Mouse (Mus musculus) heart, embryonic 13.5 days (tissue): ENCODE results near the gene Frk. TPM values are rescaled to one million over a fixed set of nuclear protein-coding genes. Genes with fewer than 3 reads are reported as not detected.
"Not testable (repeated sequence)": the region's sequence is repeated elsewhere in the genome, so short reads cannot be mapped to it uniquely, and the experiment has no call there.

ENCODE experiments used
- ATAC-seq: fragments of 200-750 bp; cut with Nextera tagmentation; 2 replicates; pipeline ENCODE4 v1.8.0; 2017; ENCODE audit warnings: moderate TSS enrichment; ENCODE audit not compliant: insufficient number of reproducible peaks, low FRiP score, low TSS enrichment; ENCODE audit errors: extremely low read depth
- H3K27ac ChIP-seq: fragments of 300-500 bp; sonication (generic); replicated peaks from 2 replicates; pipeline ENCODE4 v1.5.1; 2015; ENCODE audit warnings: moderate library complexity, mild to moderate bottlenecking, inconsistent platforms
- H3K27me3 ChIP-seq: fragments of 300-500 bp; sonication (generic); replicated peaks from 2 replicates; pipeline ENCODE4 v1.6.1; 2015; ENCODE audit warnings: mild to moderate bottlenecking, inconsistent platforms
- H3K36me3 ChIP-seq: fragments of 300-500 bp; sonication (generic); 2 replicates; pipeline ENCODE4 v1.6.1; 2015; ENCODE audit warnings: mild to moderate bottlenecking, inconsistent platforms
- H3K4me1 ChIP-seq: fragments of 300-500 bp; sonication (generic); 2 replicates; pipeline ENCODE4 v1.6.1; 2015; ENCODE audit warnings: inconsistent platforms
- H3K4me2 ChIP-seq: fragments of 300-500 bp; sonication (generic); 2 replicates; pipeline ENCODE4 v1.6.1; 2015; ENCODE audit warnings: inconsistent platforms, mild to moderate bottlenecking, moderate library complexity
- H3K4me3 ChIP-seq: fragments of 300-500 bp; sonication (generic); 2 replicates; pipeline ENCODE4 v1.5.1; 2015; ENCODE audit warnings: moderate library complexity, mild to moderate bottlenecking, inconsistent platforms
- H3K9ac ChIP-seq: fragments of 300-500 bp; sonication (generic); 2 replicates; pipeline ENCODE4 v1.6.1; 2015; ENCODE audit warnings: inconsistent platforms, mild to moderate bottlenecking, moderate library complexity
- H3K9me3 ChIP-seq: fragments of 300-500 bp; sonication (generic); 2 replicates; pipeline ENCODE4 v1.6.1; 2016; ENCODE audit warnings: inconsistent platforms
- WGBS: fragments of 180-500 bp; shearing (Covaris S2); methylation state at CpG from one replicate; pipeline ENCODE4 v1.1.7; 2015; ENCODE audit warnings: mixed read lengths; 5-methylcytosine and 5-hydroxymethylcytosine counted together
- polyA plus RNA-seq: library from polyadenylated mRNA; unstranded; fragments of >200 nt; fragmentation: Nextera tagmentation; extraction: Ambion mirVana; gene quantifications from 2 replicates; pipeline ENCODE4 v1.2.1, GENCODE M21; 2015

Gene Frk
- polyA plus RNA-seq, result 4.3 and 5.7 TPM in 2 replicates

- 22% methylated on average over 11 of the region's 11 CpGs for WGBS
Measured at GRCm38 (mm10) chr10:34483297-34484013, at the start of gene Frk. Frk (plus strand) TSS chr10:34483399.

GRCm38 (mm10) chr10:34434191-34434590 is 49.0 kb upstream of the Frk start:
- ATAC-seq, H3K27ac ChIP-seq, H3K4me3 ChIP-seq, H3K9me3 ChIP-seq, H3K36me3 ChIP-seq, H3K9ac ChIP-seq, H3K4me2 ChIP-seq, H3K27me3 ChIP-seq, H3K4me1 ChIP-seq: not testable (repeated sequence)
- WGBS, result 84% methylated on average over 6 of the region's 14 CpGs

More at GRCm38 (mm10) chr10:34483297-34484013, at the start of gene Frk:
- no peak for ATAC-seq
- Histone ChIP-seq H3K36me3 (no peaks in the 10 kb centered on the region), H3K9me3 (no peaks in the 10 kb centered on the region), H3K9ac (peak within 1 kb of the TSS; percentile 72), H3K4me2 (peak within 1 kb of the TSS; percentile 66), H3K4me3 (peak within 1 kb of the TSS; percentile 54), H3K27ac (peak within 1 kb of the TSS; percentile 81), H3K4me1 (peaks cover 19% of the 10 kb centered on the region), H3K27me3 (no peaks in the 10 kb centered on the region)

GRCm38 (mm10) chr10:34449469-34449868 is 33.7 kb upstream of the Frk start:
- H3K9ac ChIP-seq, result no peak overlapping the region
- no peaks in the 10 kb centered on the region for H3K36me3 ChIP-seq
- no peaks in the 10 kb centered on the region for H3K9me3 ChIP-seq
- 61% methylated on average over 1 of the region's 1 CpGs for WGBS
- H3K27me3 ChIP-seq, result no peaks in the 10 kb centered on the region
- H3K4me2 ChIP-seq, result no peak overlapping the region
- H3K27ac ChIP-seq, result no peak overlapping the region
- no peaks in the 10 kb centered on the region for H3K4me1 ChIP-seq
- no peak overlapping the region for H3K4me3 ChIP-seq
- no peak for ATAC-seq

GRCm38 (mm10) chr10:34461451-34461850 is 21.7 kb upstream of the Frk start:
- 21% methylated on average over 4 of the region's 4 CpGs for WGBS
- ATAC-seq, result no peak
- Histone ChIP-seq H3K4me3 (no peak overlapping the region), H3K36me3 (no peaks in the 10 kb centered on the region), H3K4me2 (no peak overlapping the region), H3K9ac (no peak overlapping the region), H3K27me3 (no peaks in the 10 kb centered on the region), H3K9me3 (no peaks in the 10 kb centered on the region), H3K4me1 (0 out of 2 replicates have a peak, but pooled peaks cover 2% of the 10 kb centered on the region), H3K27ac (no peak overlapping the region)

- Histone ChIP-seq H3K27me3 (no peaks in the 10 kb centered on the region), H3K36me3 (no peaks in the 10 kb centered on the region), H3K4me3 (no peak overlapping the region), H3K9me3 (no peaks in the 10 kb centered on the region), H3K4me2 (no peak overlapping the region), H3K9ac (no peak overlapping the region), H3K27ac (no peak overlapping the region), H3K4me1 (0 out of 2 replicates have a peak, but pooled peaks cover 2% of the 10 kb centered on the region)
- ATAC-seq, result no peak
- 79% methylated on average over 4 of the region's 4 CpGs for WGBS
Measured at GRCm38 (mm10) chr10:34464321-34464720, 18.9 kb upstream of the Frk start.

GRCm38 (mm10) chr10:34469037-34469436 is 14.2 kb upstream of the Frk start:
- H3K4me3 ChIP-seq, result no peak overlapping the region
- WGBS, result 33% methylated on average over 2 of the region's 2 CpGs
- H3K4me1 ChIP-seq, result no peaks in the 10 kb centered on the region
- H3K27me3 ChIP-seq, result no peaks in the 10 kb centered on the region
- no peak overlapping the region for H3K4me2 ChIP-seq
- H3K9me3 ChIP-seq, result no peaks in the 10 kb centered on the region
- H3K36me3 ChIP-seq, result no peaks in the 10 kb centered on the region
- H3K9ac ChIP-seq, result no peak overlapping the region
- no peak overlapping the region for H3K27ac ChIP-seq
- no peak for ATAC-seq

- no peaks in the 10 kb centered on the region for H3K36me3 ChIP-seq
- WGBS, result 42% methylated on average over 4 of the region's 4 CpGs
- no peaks in the 10 kb centered on the region for H3K9me3 ChIP-seq
- H3K27ac ChIP-seq, result 0 out of 2 replicates have a peak overlapping the region, but pooled peaks have one; percentile 12
- peaks cover 19% of the 10 kb centered on the region for H3K4me1 ChIP-seq
- no peak for ATAC-seq
- H3K4me3 ChIP-seq, result no peak overlapping the region
- no peak overlapping the region for H3K9ac ChIP-seq
- no peak overlapping the region for H3K4me2 ChIP-seq
- H3K27me3 ChIP-seq, result no peaks in the 10 kb centered on the region
Measured at GRCm38 (mm10) chr10:34479942-34480455, 3.2 kb upstream of the Frk start.

GRCm38 (mm10) chr10:34484014-34484411 is 814 bp downstream of the Frk start:
- H3K4me1 ChIP-seq, result peaks cover 19% of the 10 kb centered on the region
- no peak for ATAC-seq
- WGBS, result 59% methylated on average over 14 of the region's 14 CpGs
- H3K36me3 ChIP-seq, result no peaks in the 10 kb centered on the region
- H3K9me3 ChIP-seq, result no peaks in the 10 kb centered on the region
- peak overlapping the region; percentile 72 for H3K9ac ChIP-seq
- peak overlapping the region; percentile 54 for H3K4me3 ChIP-seq
- H3K4me2 ChIP-seq, result peak overlapping the region; percentile 66
- no peaks in the 10 kb centered on the region for H3K27me3 ChIP-seq
- H3K27ac ChIP-seq, result peak overlapping the region; percentile 81

GRCm38 (mm10) chr10:34485079-34485478 is 1.9 kb downstream of the Frk start:
- Histone ChIP-seq H3K9ac (no peak overlapping the region), H3K4me3 (0 out of 2 replicates have a peak overlapping the region, but pooled peaks have one; percentile 54), H3K4me2 (peak overlapping the region; percentile 66), H3K36me3 (no peaks in the 10 kb centered on the region), H3K9me3 (no peaks in the 10 kb centered on the region), H3K27me3 (no peaks in the 10 kb centered on the region), H3K4me1 (peaks cover 14% of the 10 kb centered on the region), H3K27ac (no peak overlapping the region)
- 59% methylated on average over 4 of the region's 4 CpGs for WGBS
- ATAC-seq, result no peak

- no peaks in the 10 kb centered on the region for H3K9me3 ChIP-seq
- H3K27ac ChIP-seq, result no peak overlapping the region
- peaks cover 10% of the 10 kb centered on the region for H3K4me1 ChIP-seq
- H3K9ac ChIP-seq, result no peak overlapping the region
- no peaks in the 10 kb centered on the region for H3K36me3 ChIP-seq
- H3K4me2 ChIP-seq, result no peak overlapping the region
- ATAC-seq, result no peak
- no peaks in the 10 kb centered on the region for H3K27me3 ChIP-seq
- WGBS, result 71% methylated on average over 2 of the region's 2 CpGs
- no peak overlapping the region for H3K4me3 ChIP-seq
Measured at GRCm38 (mm10) chr10:34507807-34508206, 24.6 kb downstream of the Frk start.

GRCm38 (mm10) chr10:34508593-34508992 is 25.4 kb downstream of the Frk start:
- 42% methylated on average over 1 of the region's 1 CpGs for WGBS
- ATAC-seq, result no peak
- Histone ChIP-seq H3K4me2 (no peak overlapping the region), H3K27me3 (no peaks in the 10 kb centered on the region), H3K4me3 (no peak overlapping the region), H3K27ac (no peak overlapping the region), H3K9ac (no peak overlapping the region), H3K36me3 (no peaks in the 10 kb centered on the region), H3K9me3 (no peaks in the 10 kb centered on the region), H3K4me1 (peaks cover 17% of the 10 kb centered on the region)

- Histone ChIP-seq H3K4me3 (no peak overlapping the region), H3K36me3 (no peaks in the 10 kb centered on the region), H3K27ac (no peak overlapping the region), H3K9me3 (no peaks in the 10 kb centered on the region), H3K4me2 (no peak overlapping the region), H3K27me3 (no peaks in the 10 kb centered on the region), H3K4me1 (peaks cover 17% of the 10 kb centered on the region), H3K9ac (no peak overlapping the region)
- ATAC-seq, result no peak
- WGBS, result 71% methylated on average over 2 of the region's 2 CpGs
Measured at GRCm38 (mm10) chr10:34509256-34509655, 26.1 kb downstream of the Frk start.
